Comparison of ENCODE assay signal across 8 mouse cellular contexts in the genomic region with DNA sequence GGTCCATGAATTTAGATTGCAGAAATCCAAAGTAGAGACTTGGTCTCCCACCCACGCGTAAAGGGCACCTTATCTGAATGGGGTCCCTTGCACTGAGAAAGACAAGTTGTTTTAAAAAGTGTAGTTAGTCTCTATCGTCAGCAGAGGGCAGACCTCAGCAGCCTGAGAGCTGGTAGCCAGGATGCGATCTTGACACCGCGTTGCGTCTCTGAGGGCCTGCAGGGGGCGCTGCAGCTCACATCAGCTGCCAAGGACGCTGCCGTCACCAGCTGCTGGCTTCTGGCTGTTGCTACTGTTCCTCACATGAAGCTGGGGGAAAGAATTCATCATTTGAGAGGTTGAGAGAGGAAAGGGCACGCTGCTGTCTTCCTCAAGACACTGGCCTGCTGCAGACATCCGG. TPM values are rescaled to one million over a fixed set of nuclear protein-coding genes. Genes with fewer than 3 reads are reported as not detected.
DNase-seq lines count a peak whose midpoint lies in the region; ATAC-seq and TF ChIP-seq lines count a peak whose summit lies in the region.

No protein-coding gene starts in this region.

- TF ChIP-seq CTCF in kidney, postnatal 0 days (IDR thresholded peaks at IDR 0.05; ENCODE audit: low read depth): peak; percentile 100

- no peaks in the 10 kb centered on the region for H3K36me3 ChIP-seq in heart, embryonic 14.5 days (ENCODE audit: control insufficient read depth, insufficient read depth, low read length)
- no peaks in the 10 kb centered on the region for H3K36me3 ChIP-seq in kidney, postnatal 0 days (ENCODE audit: insufficient read depth, low read length)
- H3K36me3 ChIP-seq in liver, embryonic 11.5 days (ENCODE audit: control insufficient read depth, insufficient read depth, low read length): no peaks in the 10 kb centered on the region
- H3K36me3 ChIP-seq in stomach, embryonic 15.5 days: no peaks in the 10 kb centered on the region

- 6% methylated on average over 12 of the region's 12 CpGs for WGBS in heart, embryonic 14.5 days
- 8% methylated on average over 12 of the region's 12 CpGs for WGBS in kidney, postnatal 0 days
- 9% methylated on average over 12 of the region's 12 CpGs for WGBS in liver, embryonic 11.5 days
- WGBS in stomach, embryonic 15.5 days: 9% methylated on average over 12 of the region's 12 CpGs

- H3K4me1 ChIP-seq in heart, embryonic 14.5 days (ENCODE audit: control insufficient read depth in 2 of 2, insufficient read depth in 2 of 2, low read length in 2 of 2): peaks cover 6 to 10% of the 10 kb centered on the region in 2 experiments
- 0 out of 2 replicates have a peak, but pooled peaks cover 3% of the 10 kb centered on the region for H3K4me1 ChIP-seq in kidney, postnatal 0 days (replicated peaks; ENCODE audit: insufficient read depth, low read length)
- H3K4me1 ChIP-seq in liver, embryonic 11.5 days (replicated peaks; ENCODE audit: control insufficient read depth, insufficient read depth, low read length): peaks cover 7% of the 10 kb centered on the region
- no peaks in the 10 kb centered on the region for H3K4me1 ChIP-seq in stomach, embryonic 15.5 days

- no peaks in the 10 kb centered on the region for H3K9me3 ChIP-seq in heart, embryonic 14.5 days (ENCODE audit: control insufficient read depth, low read length)
- no peaks in the 10 kb centered on the region for H3K9me3 ChIP-seq in kidney, postnatal 0 days (replicated peaks; ENCODE audit: low read length)
- no peaks in the 10 kb centered on the region for H3K9me3 ChIP-seq in liver, embryonic 11.5 days (ENCODE audit: control insufficient read depth, low read length)
- H3K9me3 ChIP-seq in stomach, embryonic 15.5 days: no peaks in the 10 kb centered on the region

- peak overlapping the region; percentile 40 for H3K4me2 ChIP-seq in heart, embryonic 14.5 days (ENCODE audit: low read length)
- H3K4me2 ChIP-seq in kidney, postnatal 0 days (ENCODE audit: low read length): peak overlapping the region; percentile 34; the same call in 1 of the 2 replicates
- H3K4me2 ChIP-seq in liver, embryonic 11.5 days: no peak overlapping the region
- H3K4me2 ChIP-seq in stomach, embryonic 15.5 days: peak overlapping the region; percentile 25; the same call in 1 of the 2 replicates

- ATAC-seq in CD4-positive, CD25-positive, alpha-beta regulatory T cell, adult 4 months: peak; percentile 91
- peak; percentile 89 for ATAC-seq in erythroid progenitor cell, adult 5-6 weeks (replicated peaks; ENCODE audit: low FRiP score, poor library complexity, severe bottlenecking)
- no peak for ATAC-seq in heart, embryonic 14.5 days (ENCODE audit: insufficient number of reproducible peaks, insufficient read depth, low FRiP score, low read depth)
- ATAC-seq in kidney, postnatal 0 days (replicated peaks; ENCODE audit: low FRiP score, low read depth): 0 out of 2 replicates have a peak, but pooled peaks have one; percentile 36
- ATAC-seq in liver, embryonic 11.5 days (replicated peaks; ENCODE audit: low FRiP score): peak; percentile 34; the same call in 1 of the 2 replicates
- ATAC-seq in stomach, embryonic 15.5 days (ENCODE audit: insufficient read depth, low FRiP score, low read depth): peak; percentile 39

- peak; percentile 94 for DNase-seq in brain, adult 2 months (ENCODE audit: low read depth, low spot score)
- DNase-seq in kidney, postnatal 0 days (ENCODE audit: low spot score): peak; percentile 97
- DNase-seq in liver, embryonic 11.5 days (ENCODE audit: low spot score): peak; percentile 74
- DNase-seq in natural killer cell, adult 2 months (ENCODE audit: low spot score in 2 of 2): peak; percentile 85 to 91

- no peak overlapping the region for H3K27ac ChIP-seq in heart, embryonic 14.5 days (replicated peaks in 1 of 2; ENCODE audit: control insufficient read depth in 1 of 2, insufficient read depth in 1 of 2, low read depth in 2 of 2, low read length in 2 of 2)
- no peak overlapping the region for H3K27ac ChIP-seq in kidney, postnatal 0 days
- no peak overlapping the region for H3K27ac ChIP-seq in liver, embryonic 11.5 days (ENCODE audit: low read depth, low read length)
- peak overlapping the region; percentile 60; the same call in 1 of the 2 replicates for H3K27ac ChIP-seq in stomach, embryonic 15.5 days

- no peak overlapping the region for H3K4me3 ChIP-seq in heart, embryonic 14.5 days (ENCODE audit: control insufficient read depth in 1 of 2, insufficient read depth in 1 of 2, low read depth in 1 of 2, low read length in 2 of 2)
- no peak overlapping the region for H3K4me3 ChIP-seq in kidney, postnatal 0 days (replicated peaks; ENCODE audit: low read depth, low read length)
- H3K4me3 ChIP-seq in liver, embryonic 11.5 days (ENCODE audit: low read depth, low read length): no peak overlapping the region
- no peak overlapping the region for H3K4me3 ChIP-seq in stomach, embryonic 15.5 days (replicated peaks)

- no peaks in the 10 kb centered on the region for H3K27me3 ChIP-seq in heart, embryonic 14.5 days (ENCODE audit: control insufficient read depth, insufficient read depth, low read length)
- H3K27me3 ChIP-seq in kidney, postnatal 0 days (ENCODE audit: insufficient read depth, low read length): no peaks in the 10 kb centered on the region
- H3K27me3 ChIP-seq in liver, embryonic 11.5 days (replicated peaks; ENCODE audit: control insufficient read depth, insufficient read depth, low read length): no peaks in the 10 kb centered on the region; the same call in 1 of the 2 replicates
- H3K27me3 ChIP-seq in stomach, embryonic 15.5 days (replicated peaks): no peaks in the 10 kb centered on the region

- H3K9ac ChIP-seq in heart, embryonic 14.5 days (ENCODE audit: low read length): no peak overlapping the region
- no peak overlapping the region for H3K9ac ChIP-seq in kidney, postnatal 0 days (ENCODE audit: low read depth, low read length)
- H3K9ac ChIP-seq in liver, embryonic 11.5 days (ENCODE audit: low read depth, low read length): no peak overlapping the region
- no peak overlapping the region for H3K9ac ChIP-seq in stomach, embryonic 15.5 days

RNA-seq across cellular contexts. Expression of gene Dtnbp1, which starts 28.9 kb away (rescaled TPM):
- polyA plus RNA-seq in CD4-positive, CD25-positive, alpha-beta regulatory T cell, adult 4 months (2017; shearing (Covaris generic)): 1 to 10 TPM; 5.3 to 8.9 TPM
- total RNA-seq in erythroid progenitor cell, adult 5-6 weeks (2015; ENCODE audit: low replicate concordance): 31.7 and 34.4 TPM in 2 replicates
- total RNA-seq in erythroid progenitor cell, adult 5-6 weeks (2017; ENCODE audit: low replicate concordance): 14.3 and 17.6 TPM in 2 replicates
- 91.6 and 98.5 TPM in 2 replicates for polyA plus RNA-seq in heart, embryonic 14.5 days (2014; fragmentation: Nextera tagmentation; extraction: Ambion mirVana)
- polyA plus RNA-seq in kidney, postnatal 0 days (2015; fragmentation: Nextera tagmentation; extraction: Ambion mirVana): 91.5 and 93.0 TPM in 2 replicates
- 41.5 and 42.3 TPM in 2 replicates for polyA plus RNA-seq in liver, embryonic 11.5 days (2014; fragmentation: Nextera tagmentation; extraction: Ambion mirVana)
- polyA plus RNA-seq in stomach, embryonic 15.5 days (2015; fragmentation: Nextera tagmentation; extraction: Ambion mirVana): 58.7 and 61.1 TPM in 2 replicates

RNA-seq across cellular contexts. Expression of gene Gm9817, which starts 47.7 kb away (rescaled TPM):
- under 1 TPM in 1 of 2 experiments, not detected in 1; 0.26 TPM for polyA plus RNA-seq in CD4-positive, CD25-positive, alpha-beta regulatory T cell, adult 4 months (2017; shearing (Covaris generic))
- not detected in 2 replicates for total RNA-seq in erythroid progenitor cell, adult 5-6 weeks (2015; ENCODE audit: low replicate concordance)
- not detected in 2 replicates for total RNA-seq in erythroid progenitor cell, adult 5-6 weeks (2017; ENCODE audit: low replicate concordance)
- polyA plus RNA-seq in heart, embryonic 14.5 days (2014; fragmentation: Nextera tagmentation; extraction: Ambion mirVana): 0.15 and 0.18 TPM in 2 replicates
- 0.08 TPM in 1 of 2 replicates, not detected in the other for polyA plus RNA-seq in kidney, postnatal 0 days (2015; fragmentation: Nextera tagmentation; extraction: Ambion mirVana)
- not detected in 2 replicates for polyA plus RNA-seq in liver, embryonic 11.5 days (2014; fragmentation: Nextera tagmentation; extraction: Ambion mirVana)
- polyA plus RNA-seq in stomach, embryonic 15.5 days (2015; fragmentation: Nextera tagmentation; extraction: Ambion mirVana): 0.13 TPM in 1 of 2 replicates, not detected in the other
